Mouse (Mus musculus): ENCODE measurements at regions not wholly inside any gene's neighbourhood (a gene's known extent, or its start where the extent isn't known, plus 50 kb on each side); places are given as distances from the start of the nearest gene placed in this dataset.

DNA sequence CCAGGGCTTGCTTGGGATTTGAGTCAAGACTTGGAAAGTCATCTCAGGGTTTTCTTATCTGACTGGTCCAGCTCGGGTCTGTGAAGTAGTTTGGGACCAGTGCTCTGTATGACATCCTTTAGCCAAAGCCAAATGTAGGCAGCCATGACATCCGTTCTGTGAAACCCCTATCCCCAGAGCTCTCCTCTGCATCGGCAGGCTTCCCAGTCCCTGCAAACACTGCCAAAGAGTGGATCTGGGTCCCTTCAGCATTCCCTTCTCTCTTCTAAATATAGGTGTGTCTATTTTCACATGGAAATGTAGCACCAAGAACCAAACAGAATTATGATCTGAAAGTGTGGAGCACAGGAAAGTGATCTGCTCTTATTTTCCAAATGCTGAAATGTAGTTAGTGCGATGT, 302.1 kb upstream of the Rora start:
- no peak for TF ChIP-seq CTCF (IDR thresholded peaks at IDR 0.05; ENCODE audit: control insufficient read depth, insufficient read depth, insufficient replicate concordance, low read depth, low read length)
- TF ChIP-seq POLR2A (IDR thresholded peaks at IDR 0.05; ENCODE audit: control insufficient read depth, low read depth, low read length) = no peak
- no peaks in the 10 kb centered on the region for H3K27me3 ChIP-seq (ENCODE audit: control insufficient read depth, insufficient read depth, low read length)
- no peak overlapping the region for H3K4me3 ChIP-seq (ENCODE audit: control insufficient read depth, low read depth, low read length)
- H3K4me1 ChIP-seq (ENCODE audit: control insufficient read depth, insufficient read depth, low read length) = no peaks in the 10 kb centered on the region
- no peak overlapping the region for H3K27ac ChIP-seq (ENCODE audit: control insufficient read depth, insufficient read depth, low read depth, low read length)
- H3K36me3 ChIP-seq (ENCODE audit: control insufficient read depth, insufficient read depth, low read length) = no peaks in the 10 kb centered on the region

DNA sequence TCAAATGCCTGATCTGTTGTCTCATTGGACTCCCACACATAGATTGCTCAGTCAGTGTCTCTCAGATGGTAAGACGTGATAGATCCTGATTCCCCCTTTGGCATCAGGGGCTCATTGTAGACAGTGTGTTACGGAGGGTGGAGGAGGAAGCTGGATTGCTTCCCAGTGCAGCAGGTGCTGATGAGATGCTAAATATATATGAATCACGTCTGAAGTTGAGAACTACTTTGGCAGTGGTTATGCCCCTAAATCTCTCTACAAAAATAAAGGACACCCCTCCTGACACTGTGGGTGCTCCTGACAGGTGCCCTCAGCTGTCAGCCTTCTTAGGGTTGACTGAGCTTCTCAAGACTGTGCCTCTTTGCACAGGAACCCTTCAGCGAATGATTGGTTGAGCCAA, 299.1 kb upstream of the Rora start:
- TF ChIP-seq CTCF (IDR thresholded peaks at IDR 0.05; ENCODE audit: control insufficient read depth, insufficient read depth, insufficient replicate concordance, low read depth, low read length) (no peak), POLR2A (IDR thresholded peaks at IDR 0.05; ENCODE audit: control insufficient read depth, low read depth, low read length) (no peak)
- H3K27me3 ChIP-seq (ENCODE audit: control insufficient read depth, insufficient read depth, low read length) = no peaks in the 10 kb centered on the region
- no peak overlapping the region for H3K27ac ChIP-seq (ENCODE audit: control insufficient read depth, insufficient read depth, low read depth, low read length)
- H3K4me3 ChIP-seq (ENCODE audit: control insufficient read depth, low read depth, low read length) = no peak overlapping the region
- no peaks in the 10 kb centered on the region for H3K4me1 ChIP-seq (ENCODE audit: control insufficient read depth, insufficient read depth, low read length)
- H3K36me3 ChIP-seq (ENCODE audit: control insufficient read depth, insufficient read depth, low read length) = no peaks in the 10 kb centered on the region

DNA sequence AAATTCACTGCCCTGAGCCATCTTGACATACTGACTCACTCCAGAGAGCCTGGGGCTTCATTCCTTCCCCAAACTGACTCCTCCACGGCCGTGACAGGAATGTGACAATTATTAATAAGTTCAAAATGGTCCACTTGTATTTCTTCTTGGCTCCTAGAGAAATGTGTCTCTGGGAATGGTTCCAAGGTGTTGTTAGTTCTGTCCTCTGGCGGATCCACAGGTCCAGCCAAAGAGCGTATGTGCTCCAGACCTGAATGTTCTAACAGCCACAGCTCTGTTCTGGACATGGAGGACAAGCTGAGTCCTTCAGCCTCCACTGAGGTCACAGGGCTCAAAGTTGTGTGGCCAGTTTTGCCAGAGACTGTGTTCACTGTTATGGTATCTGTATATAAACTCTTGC, 297.5 kb upstream of the Rora start:
- no peaks in the 10 kb centered on the region for H3K36me3 ChIP-seq (ENCODE audit: control insufficient read depth, insufficient read depth, low read length)
- no peaks in the 10 kb centered on the region for H3K4me1 ChIP-seq (ENCODE audit: control insufficient read depth, insufficient read depth, low read length)
- H3K27me3 ChIP-seq (ENCODE audit: control insufficient read depth, insufficient read depth, low read length) = no peaks in the 10 kb centered on the region
- no peak overlapping the region for H3K4me3 ChIP-seq (ENCODE audit: control insufficient read depth, low read depth, low read length)
- TF ChIP-seq CTCF (IDR thresholded peaks at IDR 0.05; ENCODE audit: control insufficient read depth, insufficient read depth, insufficient replicate concordance, low read depth, low read length) (no peak), POLR2A (IDR thresholded peaks at IDR 0.05; ENCODE audit: control insufficient read depth, low read depth, low read length) (no peak)
- H3K27ac ChIP-seq (ENCODE audit: control insufficient read depth, insufficient read depth, low read depth, low read length) = no peak overlapping the region

DNA sequence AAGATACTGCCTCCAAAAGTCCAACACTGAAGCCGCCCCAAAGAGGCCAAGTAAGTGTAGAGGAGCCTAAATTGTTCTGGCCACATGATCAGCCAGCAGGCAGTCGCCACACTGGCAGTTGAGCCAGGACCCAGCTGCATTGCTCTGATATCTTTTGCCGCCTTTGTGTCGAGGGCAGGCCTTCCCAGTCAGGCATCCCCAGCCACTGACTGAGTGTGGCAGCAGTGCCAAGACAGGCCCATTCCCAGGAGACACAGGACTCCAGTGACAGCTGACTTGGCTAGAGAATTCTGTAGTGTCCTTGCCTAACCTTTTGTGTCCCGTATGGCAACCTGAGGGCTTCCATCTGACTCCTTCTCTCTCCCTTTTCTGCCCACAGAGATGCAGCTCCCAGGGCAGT, 296.4 kb upstream of the Rora start:
- Histone ChIP-seq H3K27me3 (ENCODE audit: control insufficient read depth, insufficient read depth, low read length) (no peaks in the 10 kb centered on the region), H3K4me1 (ENCODE audit: control insufficient read depth, insufficient read depth, low read length) (no peaks in the 10 kb centered on the region), H3K27ac (ENCODE audit: control insufficient read depth, insufficient read depth, low read depth, low read length) (no peak overlapping the region), H3K4me3 (ENCODE audit: control insufficient read depth, low read depth, low read length) (no peak overlapping the region), H3K36me3 (ENCODE audit: control insufficient read depth, insufficient read depth, low read length) (no peaks in the 10 kb centered on the region)
- TF ChIP-seq CTCF (IDR thresholded peaks at IDR 0.05; ENCODE audit: control insufficient read depth, insufficient read depth, insufficient replicate concordance, low read depth, low read length) (no peak), POLR2A (IDR thresholded peaks at IDR 0.05; ENCODE audit: control insufficient read depth, low read depth, low read length) (no peak)

DNA sequence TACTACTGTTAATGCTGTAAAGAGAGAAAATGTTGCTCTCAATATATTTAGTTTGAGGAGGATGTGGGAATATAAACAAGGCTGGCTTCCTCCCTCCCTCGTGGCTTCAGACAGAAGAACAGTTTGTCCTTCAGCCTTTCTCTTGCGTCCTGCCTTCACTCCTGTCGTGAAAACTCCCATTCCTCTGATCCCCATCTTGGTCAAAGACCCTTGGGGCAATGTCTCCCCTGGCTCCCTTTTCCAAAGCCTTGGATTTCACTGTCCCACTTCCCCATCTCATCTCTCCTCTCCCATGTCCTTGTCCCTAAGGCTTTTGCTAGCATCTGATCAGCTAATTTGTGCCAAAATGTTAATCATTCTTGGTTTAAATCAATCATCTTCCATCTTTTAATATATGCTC, 286.6 kb upstream of the Rora start:
- Histone ChIP-seq H3K27me3 (ENCODE audit: control insufficient read depth, insufficient read depth, low read length) (no peaks in the 10 kb centered on the region), H3K36me3 (ENCODE audit: control insufficient read depth, insufficient read depth, low read length) (no peaks in the 10 kb centered on the region), H3K4me3 (ENCODE audit: control insufficient read depth, low read depth, low read length) (no peak overlapping the region), H3K4me1 (ENCODE audit: control insufficient read depth, insufficient read depth, low read length) (no peaks in the 10 kb centered on the region), H3K27ac (ENCODE audit: control insufficient read depth, insufficient read depth, low read depth, low read length) (no peak overlapping the region)
- TF ChIP-seq CTCF (IDR thresholded peaks at IDR 0.05; ENCODE audit: control insufficient read depth, insufficient read depth, insufficient replicate concordance, low read depth, low read length) = no peak
- no peak for TF ChIP-seq POLR2A (IDR thresholded peaks at IDR 0.05; ENCODE audit: control insufficient read depth, low read depth, low read length)

DNA sequence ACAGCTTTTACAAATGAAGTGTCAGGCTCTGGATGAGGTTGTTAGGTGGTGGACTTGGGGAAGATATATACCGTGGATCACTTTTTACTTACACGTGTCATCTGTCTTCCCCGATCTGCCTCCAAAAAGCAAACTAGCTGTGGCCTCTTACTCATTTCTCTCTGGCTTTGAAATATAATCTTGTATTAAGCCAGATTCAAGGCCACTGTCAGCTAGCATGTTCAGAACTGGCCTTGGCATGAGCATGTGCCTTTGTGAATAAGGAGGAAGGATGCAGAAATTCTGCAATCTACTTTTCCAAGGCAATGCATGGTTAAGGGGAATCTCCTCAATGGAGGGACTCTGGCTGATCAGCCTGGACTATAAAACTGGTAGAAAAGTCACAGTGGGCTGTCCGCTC, 286.0 kb upstream of the Rora start:
- Histone ChIP-seq H3K36me3 (ENCODE audit: control insufficient read depth, insufficient read depth, low read length) (no peaks in the 10 kb centered on the region), H3K4me3 (ENCODE audit: control insufficient read depth, low read depth, low read length) (no peak overlapping the region), H3K4me1 (ENCODE audit: control insufficient read depth, insufficient read depth, low read length) (no peaks in the 10 kb centered on the region), H3K27me3 (ENCODE audit: control insufficient read depth, insufficient read depth, low read length) (no peaks in the 10 kb centered on the region), H3K27ac (ENCODE audit: control insufficient read depth, insufficient read depth, low read depth, low read length) (no peak overlapping the region)
- TF ChIP-seq CTCF (IDR thresholded peaks at IDR 0.05; ENCODE audit: control insufficient read depth, insufficient read depth, insufficient replicate concordance, low read depth, low read length) = no peak
- no peak for TF ChIP-seq POLR2A (IDR thresholded peaks at IDR 0.05; ENCODE audit: control insufficient read depth, low read depth, low read length)

DNA sequence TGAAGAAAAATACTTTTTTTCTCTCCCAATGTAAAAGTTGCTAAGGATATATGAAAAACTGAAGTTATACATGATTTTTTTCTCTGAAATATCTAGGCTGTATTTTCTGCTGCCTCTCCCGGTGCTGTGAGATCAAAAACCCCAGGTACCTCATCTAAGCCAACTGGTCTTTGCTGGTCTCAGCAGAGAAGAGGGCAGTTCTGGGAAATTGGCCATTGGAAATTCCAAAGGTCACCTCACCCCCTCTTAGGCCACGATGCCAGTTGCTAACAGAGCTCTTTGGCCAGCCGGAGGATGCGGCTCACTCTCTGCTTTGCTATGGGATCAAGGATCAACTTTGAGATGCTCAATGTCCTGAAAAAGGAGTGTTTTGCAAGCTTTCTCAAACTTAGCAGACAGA, 280.9 kb upstream of the Rora start:
- no peaks in the 10 kb centered on the region for H3K27me3 ChIP-seq (ENCODE audit: control insufficient read depth, insufficient read depth, low read length)
- H3K27ac ChIP-seq (ENCODE audit: control insufficient read depth, insufficient read depth, low read depth, low read length) = no peak overlapping the region
- TF ChIP-seq CTCF (IDR thresholded peaks at IDR 0.05; ENCODE audit: control insufficient read depth, insufficient read depth, insufficient replicate concordance, low read depth, low read length) (no peak), POLR2A (IDR thresholded peaks at IDR 0.05; ENCODE audit: control insufficient read depth, low read depth, low read length) (no peak)
- H3K4me1 ChIP-seq (ENCODE audit: control insufficient read depth, insufficient read depth, low read length) = no peaks in the 10 kb centered on the region
- no peaks in the 10 kb centered on the region for H3K36me3 ChIP-seq (ENCODE audit: control insufficient read depth, insufficient read depth, low read length)
- H3K4me3 ChIP-seq (ENCODE audit: control insufficient read depth, low read depth, low read length) = no peak overlapping the region

DNA sequence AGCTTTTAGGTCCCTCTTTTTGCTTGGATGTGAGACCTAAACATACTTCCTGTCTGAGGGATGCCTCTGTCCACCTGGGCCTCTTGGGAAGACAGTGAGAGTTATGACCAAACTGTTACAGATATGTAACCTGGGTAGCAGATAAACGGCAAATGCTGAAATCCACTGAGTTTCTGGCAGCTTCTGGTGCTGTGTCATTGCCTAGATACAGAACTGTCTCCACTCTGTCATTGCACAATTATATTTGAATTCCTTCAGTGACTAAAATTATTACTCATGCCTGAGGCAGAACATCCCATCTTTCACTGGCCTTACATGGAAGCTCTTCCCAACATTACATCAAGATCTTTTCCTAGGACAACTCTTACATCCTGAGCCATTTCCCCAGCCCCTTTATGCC, 277.4 kb upstream of the Rora start:
- H3K27me3 ChIP-seq (ENCODE audit: control insufficient read depth, insufficient read depth, low read length) = no peaks in the 10 kb centered on the region
- no peaks in the 10 kb centered on the region for H3K36me3 ChIP-seq (ENCODE audit: control insufficient read depth, insufficient read depth, low read length)
- no peaks in the 10 kb centered on the region for H3K4me1 ChIP-seq (ENCODE audit: control insufficient read depth, insufficient read depth, low read length)
- TF ChIP-seq CTCF (IDR thresholded peaks at IDR 0.05; ENCODE audit: control insufficient read depth, insufficient read depth, insufficient replicate concordance, low read depth, low read length) (no peak), POLR2A (IDR thresholded peaks at IDR 0.05; ENCODE audit: control insufficient read depth, low read depth, low read length) (no peak)
- H3K27ac ChIP-seq (ENCODE audit: control insufficient read depth, insufficient read depth, low read depth, low read length) = no peak overlapping the region
- no peak overlapping the region for H3K4me3 ChIP-seq (ENCODE audit: control insufficient read depth, low read depth, low read length)

All from testis, adult 2 months (tissue).